Mouse (Mus musculus) CH12.LX (cell line): ENCODE measurements around the gene Nsun5. TPM values are rescaled to one million over a fixed set of nuclear protein-coding genes. Genes with fewer than 3 reads are reported as not detected.
A peak's percentile ranks its signal among the peaks of the same experiment; 100 is the strongest.

ENCODE experiments used
- DNase-seq: peaks from one replicate; pipeline ENCODE4 v3.0.0-alpha.2; 2013; ENCODE audit errors: extremely low read depth
- H3K27ac ChIP-seq: 2 replicates; pipeline ENCODE4 v1.5.1; 2012; ENCODE audit warnings: low read depth, mild to moderate bottlenecking, control low read depth, moderate library complexity; ENCODE audit not compliant: insufficient read depth
- H3K27me3 ChIP-seq: replicated peaks from 2 replicates; pipeline ENCODE3; 2012; ENCODE audit warnings: inconsistent platforms
- H3K36me3 ChIP-seq, 2 experiments: replicated peaks in 1 of 2; 2 replicates each; pipeline versions ENCODE3 to v1.6.1; 2012; ENCODE audit warnings: inconsistent platforms in 1 of 2, low read length in 1 of 2, mild to moderate bottlenecking in 1 of 2, mixed read lengths in 1 of 2, moderate library complexity in 1 of 2; ENCODE audit not compliant: control insufficient read depth in 1 of 2, insufficient read depth in 1 of 2
- H3K4me1 ChIP-seq, 2 experiments: 2 replicates each; pipeline ENCODE4 v1.6.1; 2012; ENCODE audit warnings: inconsistent platforms in 1 of 2, moderate library complexity in 1 of 2; ENCODE audit not compliant: insufficient read depth in 2 of 2, control insufficient read depth in 1 of 2
- H3K4me2 ChIP-seq: 2 replicates; pipeline ENCODE4 v1.6.1; 2012; ENCODE audit warnings: low read depth, mild to moderate bottlenecking, control low read depth; ENCODE audit not compliant: poor library complexity, insufficient read depth, severe bottlenecking
- H3K4me3 ChIP-seq, 3 experiments: fragments of 150-350 bp in 1 of 3; sonication (generic) in 1 of 3; replicated peaks in 1 of 3; 2 replicates each; pipeline versions ENCODE3 to v1.5.1; 2011 to 2012; ENCODE audit warnings: low read depth in 2 of 3, low read length in 2 of 3, mild to moderate bottlenecking in 2 of 3, moderate library complexity in 2 of 3, control low read depth in 1 of 3, improper control_type of control experiment in 1 of 3, inconsistent platforms in 1 of 3, mixed read lengths in 1 of 3; ENCODE audit not compliant: poor library complexity in 1 of 3
- H3K79me2 ChIP-seq: replicated peaks from 2 replicates; pipeline ENCODE4 v1.6.1; 2012; ENCODE audit warnings: mild to moderate bottlenecking, moderate library complexity; ENCODE audit not compliant: control insufficient read depth, poor library complexity, insufficient read depth, severe bottlenecking; ENCODE audit errors: extremely low read depth
- H3K9ac ChIP-seq: 2 replicates; pipeline ENCODE4 v1.6.1; 2012; ENCODE audit warnings: low read depth, mild to moderate bottlenecking, control low read depth, moderate library complexity; ENCODE audit not compliant: insufficient read depth
- H3K9me3 ChIP-seq: replicated peaks from 2 replicates; pipeline ENCODE3; 2012; ENCODE audit warnings: low read length, inconsistent platforms, mixed read lengths
- BHLHE40 ChIP-seq: IDR thresholded peaks from 2 replicates; pipeline ENCODE4 v1.6.1; 2011; ENCODE audit warnings: mild to moderate bottlenecking, low read depth, low read length, improper control_type of control experiment
- CHD1 ChIP-seq: IDR thresholded peaks from 2 replicates; pipeline ENCODE4 v1.6.1; 2012; ENCODE audit warnings: low read depth, low read length, improper control_type of control experiment, inconsistent platforms
- CHD2 ChIP-seq: IDR thresholded peaks from 2 replicates; pipeline ENCODE4 v1.6.1; 2011; ENCODE audit warnings: low read length, improper control_type of control experiment
- E2F4 ChIP-seq: IDR thresholded peaks from 2 replicates; pipeline ENCODE4 v1.6.1; 2011; ENCODE audit warnings: low read depth, low read length, improper control_type of control experiment; ENCODE audit not compliant: insufficient replicate concordance
- EP300 ChIP-seq: IDR thresholded peaks from 2 replicates; pipeline ENCODE4 v1.6.1; 2011; ENCODE audit warnings: low read length, improper control_type of control experiment
- ETS1 ChIP-seq: conservative IDR thresholded peaks from 2 replicates; pipeline ENCODE4 v1.6.1; 2012; ENCODE audit warnings: low read depth, mild to moderate bottlenecking, inconsistent platforms, low read length, improper control_type of control experiment, moderate library complexity
- GABPA ChIP-seq: IDR thresholded peaks from 2 replicates; pipeline ENCODE4 v1.6.1; 2012; ENCODE audit warnings: low read depth, low read length, improper control_type of control experiment, inconsistent platforms; ENCODE audit not compliant: insufficient replicate concordance
- HCFC1 ChIP-seq: IDR thresholded peaks from 2 replicates; pipeline ENCODE4 v1.6.1; 2012; ENCODE audit warnings: low read depth, mild to moderate bottlenecking, inconsistent platforms, low read length, improper control_type of control experiment
- IRF4 ChIP-seq: IDR thresholded peaks from 2 replicates; pipeline ENCODE4 v1.6.1; 2014; ENCODE audit warnings: low read depth, mild to moderate bottlenecking, inconsistent platforms, low read length, improper control_type of control experiment
- JUN ChIP-seq: IDR thresholded peaks from 2 replicates; pipeline ENCODE4 v1.6.1; 2011; ENCODE audit warnings: low read depth, mild to moderate bottlenecking, low read length, improper control_type of control experiment, moderate library complexity; ENCODE audit not compliant: insufficient read depth
- JUND ChIP-seq: conservative IDR thresholded peaks from 2 replicates; pipeline ENCODE4 v1.6.1; 2011; ENCODE audit warnings: low read depth, low read length, improper control_type of control experiment
- KAT2A ChIP-seq: IDR thresholded peaks from 2 replicates; pipeline ENCODE4 v1.6.1; 2012; ENCODE audit warnings: low read length, improper control_type of control experiment, inconsistent platforms; ENCODE audit not compliant: insufficient replicate concordance
- MAFK ChIP-seq: IDR thresholded peaks from 2 replicates; pipeline ENCODE4 v1.6.1; 2011; ENCODE audit warnings: low read length, improper control_type of control experiment; ENCODE audit not compliant: insufficient replicate concordance
- MXI1 ChIP-seq: IDR thresholded peaks from 2 replicates; pipeline ENCODE4 v1.6.1; 2011; ENCODE audit warnings: mild to moderate bottlenecking, low read depth, low read length, improper control_type of control experiment
- NELFE ChIP-seq: IDR thresholded peaks from 2 replicates; pipeline ENCODE4 v1.6.1; 2011; ENCODE audit warnings: low read depth, low read length, improper control_type of control experiment
- NRF1 ChIP-seq: IDR thresholded peaks from 2 replicates; pipeline ENCODE4 v1.6.1; 2014; ENCODE audit warnings: low read depth, mild to moderate bottlenecking, inconsistent platforms, low read length, improper control_type of control experiment, moderate library complexity
- RCOR1 ChIP-seq: conservative IDR thresholded peaks from 2 replicates; pipeline ENCODE4 v1.6.1; 2012; ENCODE audit warnings: low read depth, mild to moderate bottlenecking, inconsistent platforms, low read length, improper control_type of control experiment
- USF2 ChIP-seq: conservative IDR thresholded peaks from 2 replicates; pipeline ENCODE4 v1.6.1; 2011; ENCODE audit warnings: low read depth, low read length, improper control_type of control experiment
- ZC3H11A ChIP-seq: IDR thresholded peaks from 2 replicates; pipeline ENCODE4 v1.6.1; 2012; ENCODE audit warnings: low read depth, mild to moderate bottlenecking, inconsistent platforms, low read length, improper control_type of control experiment
- ZNF384 ChIP-seq: IDR thresholded peaks from 2 replicates; pipeline ENCODE4 v1.6.1; 2012; ENCODE audit warnings: low read depth, low read length, improper control_type of control experiment, inconsistent platforms
- dilution Hi-C: fragments of 300-500 bp; cut with MboI; formaldehyde crosslinking; loops from 2 replicates; pipeline ENCODE4 v1.14.3; 2020; ENCODE audit warnings: low sequenced_read_pairs; ENCODE audit not compliant: extremely low pct_unique_long_range_greater_than_20kb, extremely low pct_ligation_motif_present
- in situ Hi-C: fragments of 300-500 bp; cut with MboI; formaldehyde crosslinking; loops from 3 replicates; pipeline ENCODE4 v1.14.3; 2019; ENCODE audit warnings: low sequenced_read_pairs, low pct_ligation_motif_present, low pct_unique_long_range_greater_than_20kb, mixed read lengths
- polyA plus RNA-seq: library from polyadenylated mRNA; unstranded; fragments of >175 nt; gene quantifications from 2 replicates; pipeline ENCODE4 v1.2.1, GENCODE M21; 2012; ENCODE audit warnings: low read depth; ENCODE audit not compliant: insufficient read length
- total RNA-seq, 2 experiments: library from RNA; depleted of rRNA; stranded (reverse); fragments of 300-350 nt in 1 of 2; fragments of >200 nt in 1 of 2; gene quantifications; 2 replicates each; pipeline ENCODE4 v1.2.3; 2012 to 2014

Gene Nsun5
- total and polyA plus RNA-seq, 3 experiments, result 27.6 to 36.6 (median 30.9) TPM

- no peaks in the 10 kb centered on the region for H3K79me2 ChIP-seq
- no peak overlapping the region for H3K27ac ChIP-seq
- peaks cover 7 to 13% of the 10 kb centered on the region in 2 experiments for H3K4me1 ChIP-seq
- H3K9ac ChIP-seq, result no peak overlapping the region
- peak; percentile 65 for TF ChIP-seq HCFC1
- no peak for TF ChIP-seq JUN
- peak; percentile 80; the same call in 1 of the 2 replicates for TF ChIP-seq RCOR1
- peak; percentile 74 for TF ChIP-seq NRF1
- H3K9me3 ChIP-seq, result no peaks in the 10 kb centered on the region
- DNase-seq, result no peak
- dilution Hi-C loops, result no loop called here
- H3K36me3 ChIP-seq, result no peaks in the 10 kb centered on the region
- in situ Hi-C loops, result no loop called here
- H3K27me3 ChIP-seq, result peaks cover 5% of the 10 kb centered on the region
- H3K4me2 ChIP-seq, result no peak overlapping the region
- H3K4me3 ChIP-seq, result no peak overlapping the region
Measured at GRCm38 (mm10) chr5:135322197-135322596, 47.6 kb upstream of the Nsun5 start.

GRCm38 (mm10) chr5:135326121-135326659 lies 43.6 kb upstream of the Nsun5 start:
- no peaks in the 10 kb centered on the region for H3K36me3 ChIP-seq
- H3K9ac ChIP-seq, result no peak overlapping the region
- H3K27ac ChIP-seq, result no peak overlapping the region
- peaks cover 0 to 6% of the 10 kb centered on the region in 2 experiments; a peak in 2 of 4 replicates for H3K4me1 ChIP-seq
- no peaks in the 10 kb centered on the region for H3K79me2 ChIP-seq
- no peak overlapping the region for H3K4me2 ChIP-seq
- no peak for TF ChIP-seq ETS1
- no peak for TF ChIP-seq NELFE
- TF ChIP-seq JUND, result no peak
- TF ChIP-seq HCFC1, result no peak
- no peak for TF ChIP-seq IRF4
- no peak for TF ChIP-seq EP300
- no peak for TF ChIP-seq CHD2
- TF ChIP-seq KAT2A, result no peak
- TF ChIP-seq NRF1, result no peak
- no peak for TF ChIP-seq BHLHE40
- no peak for TF ChIP-seq MAFK
- TF ChIP-seq ZC3H11A, result no peak
- no peak for TF ChIP-seq USF2
- TF ChIP-seq MXI1, result no peak
- TF ChIP-seq E2F4, result no peak
- TF ChIP-seq ZNF384, result no peak
- TF ChIP-seq CHD1, result no peak
- TF ChIP-seq GABPA, result no peak
- H3K4me3 ChIP-seq, result no peak overlapping the region
- peaks cover 35% of the 10 kb centered on the region for H3K27me3 ChIP-seq
- no peaks in the 10 kb centered on the region for H3K9me3 ChIP-seq
- dilution Hi-C loops (no loop called here), in situ Hi-C loops (no loop called here)
- no peak for DNase-seq
